Mouse (Mus musculus) testis, adult 2 months (tissue): ENCODE results near the gene Dnaja3. TPM values are rescaled to one million over a fixed set of nuclear protein-coding genes. Genes with fewer than 3 reads are reported as not detected.

Experiments
- H3K27ac ChIP-seq: fragments of 200-500 bp; 2 replicates; pipeline ENCODE4 v1.5.1; 2012; ENCODE audit warnings: low read depth, low read length; ENCODE audit not compliant: control insufficient read depth, insufficient read depth
- H3K27me3 ChIP-seq: fragments of 200-500 bp; 2 replicates; pipeline ENCODE4 v1.6.1; 2012; ENCODE audit warnings: mild to moderate bottlenecking, low read length, moderate library complexity; ENCODE audit not compliant: control insufficient read depth, insufficient read depth
- H3K36me3 ChIP-seq: fragments of 200-500 bp; 2 replicates; pipeline ENCODE4 v1.6.1; 2012; ENCODE audit warnings: mild to moderate bottlenecking, low read length; ENCODE audit not compliant: control insufficient read depth, insufficient read depth
- H3K4me1 ChIP-seq: fragments of 200-500 bp; 2 replicates; pipeline ENCODE4 v1.6.1; 2012; ENCODE audit warnings: low read length; ENCODE audit not compliant: control insufficient read depth, insufficient read depth
- H3K4me3 ChIP-seq: fragments of 200-500 bp; 2 replicates; pipeline ENCODE4 v1.5.1; 2012; ENCODE audit warnings: low read depth, mild to moderate bottlenecking, low read length, moderate library complexity, mixed read lengths; ENCODE audit not compliant: control insufficient read depth
- CTCF ChIP-seq: fragments of 200-500 bp; IDR thresholded peaks from 2 replicates; pipeline ENCODE4 v1.5.1; 2012; ENCODE audit warnings: low read depth, mild to moderate bottlenecking, inconsistent platforms, low read length, moderate library complexity; ENCODE audit not compliant: control insufficient read depth, insufficient read depth, insufficient replicate concordance
- POLR2A ChIP-seq: fragments of 200-500 bp; IDR thresholded peaks from 2 replicates; pipeline ENCODE4 v1.6.1; 2012; ENCODE audit warnings: low read depth, mild to moderate bottlenecking, inconsistent platforms, low read length, moderate library complexity; ENCODE audit not compliant: control insufficient read depth
- polyA plus RNA-seq: library from polyadenylated mRNA; depleted of rRNA; stranded (reverse); fragments of >200 nt; gene quantifications from 2 replicates; pipeline ENCODE4 v1.2.3, GENCODE M21; 2012

Dnaja3 gene
- polyA plus RNA-seq, 1 experiment, result 26.7 TPM

DNA sequence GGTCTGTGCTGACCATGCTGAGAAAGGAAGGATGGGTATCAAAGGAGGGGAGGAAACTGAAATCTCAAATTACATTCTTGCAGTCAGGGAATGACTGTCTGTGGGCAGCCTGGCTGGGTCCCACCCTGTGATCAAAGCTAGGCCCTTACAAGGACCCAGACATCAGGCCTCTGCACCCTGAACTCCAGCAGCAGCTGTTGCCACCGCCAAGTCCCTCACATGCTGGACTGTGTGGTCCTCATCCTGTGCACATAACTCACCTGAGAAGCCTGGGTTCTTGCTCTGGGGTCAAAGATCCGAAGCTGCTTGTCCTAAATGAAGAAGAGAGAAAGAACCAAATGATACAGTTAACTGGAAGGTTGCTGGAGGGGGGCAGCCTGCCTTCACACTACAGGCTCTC is 21.8 kb downstream of the Dnaja3 start:
- TF ChIP-seq CTCF, result no peak
- TF ChIP-seq POLR2A, result no peak
- H3K4me3 ChIP-seq, result no peak overlapping the region
- no peaks in the 10 kb centered on the region for H3K27me3 ChIP-seq
- no peaks in the 10 kb centered on the region for H3K36me3 ChIP-seq
- H3K27ac ChIP-seq, result no peak overlapping the region
- H3K4me1 ChIP-seq, result no peaks in the 10 kb centered on the region

- Histone ChIP-seq H3K27me3 (no peaks in the 10 kb centered on the region), H3K27ac (no peak overlapping the region), H3K36me3 (no peaks in the 10 kb centered on the region), H3K4me3 (no peak overlapping the region), H3K4me1 (no peaks in the 10 kb centered on the region)
- no peak for TF ChIP-seq CTCF
- no peak for TF ChIP-seq POLR2A
Measured at GRCm38 (mm10) chr16:4663806-4664205, 24.0 kb downstream of the Dnaja3 start.

DNA sequence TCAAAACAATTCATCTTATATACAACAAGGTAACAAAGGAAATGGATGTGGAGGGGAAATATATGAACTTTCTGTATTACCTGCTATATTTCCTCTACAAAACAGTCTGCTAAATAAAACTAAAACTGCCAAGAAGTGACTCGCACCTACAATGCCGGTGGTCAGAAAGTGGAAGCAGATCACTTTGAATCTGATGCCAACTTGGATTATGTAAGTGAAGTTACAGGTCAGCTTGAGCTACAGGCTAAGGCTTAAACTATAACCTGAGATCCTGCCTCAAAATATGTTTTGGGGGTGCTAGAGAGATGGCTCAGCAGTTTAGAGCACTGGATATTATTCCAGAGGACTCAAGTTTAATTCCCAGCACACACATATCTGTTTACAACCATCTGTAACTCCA is 25.9 kb downstream of the Dnaja3 start:
- TF ChIP-seq POLR2A (no peak), CTCF (no peak)
- H3K36me3 ChIP-seq, result no peaks in the 10 kb centered on the region
- no peaks in the 10 kb centered on the region for H3K4me1 ChIP-seq
- no peak overlapping the region for H3K4me3 ChIP-seq
- H3K27me3 ChIP-seq, result no peaks in the 10 kb centered on the region
- no peak overlapping the region for H3K27ac ChIP-seq

DNA sequence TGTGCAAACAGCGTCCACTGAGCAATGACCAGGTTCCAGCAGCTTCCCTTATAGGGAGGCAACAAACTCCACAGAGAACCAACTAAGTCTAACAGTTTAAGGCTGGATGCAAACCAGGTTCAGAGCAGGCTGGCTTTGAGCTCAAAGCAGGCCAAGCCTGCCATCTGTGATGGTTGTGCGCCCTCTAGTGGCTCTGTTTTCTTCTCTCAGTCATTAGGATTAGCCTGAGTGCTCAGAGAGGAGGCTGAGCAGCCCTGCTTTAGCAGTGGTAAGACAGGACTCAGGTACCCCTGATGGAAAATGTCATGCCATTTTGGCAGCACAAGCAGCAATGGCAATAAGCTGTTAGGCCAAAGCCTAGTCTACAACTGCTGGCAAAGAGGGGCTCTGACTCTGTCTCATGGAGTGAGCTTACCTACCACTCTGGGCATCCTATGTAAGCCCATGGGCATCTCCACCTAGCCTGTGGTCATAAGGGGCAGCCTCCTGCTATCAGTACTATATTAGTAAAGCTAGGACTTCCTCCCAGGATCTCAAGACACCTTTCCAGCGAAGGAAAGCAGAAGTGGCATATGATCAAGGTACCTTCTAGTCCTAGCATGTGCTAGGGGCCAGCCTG is 27.5 kb downstream of the Dnaja3 start:
- TF ChIP-seq CTCF (peak; percentile 78; the same call in 1 of the 2 replicates), POLR2A (no peak)
- no peaks in the 10 kb centered on the region for H3K27me3 ChIP-seq
- no peaks in the 10 kb centered on the region for H3K36me3 ChIP-seq
- H3K27ac ChIP-seq, result no peak overlapping the region
- H3K4me3 ChIP-seq, result no peak overlapping the region
- no peaks in the 10 kb centered on the region for H3K4me1 ChIP-seq

DNA sequence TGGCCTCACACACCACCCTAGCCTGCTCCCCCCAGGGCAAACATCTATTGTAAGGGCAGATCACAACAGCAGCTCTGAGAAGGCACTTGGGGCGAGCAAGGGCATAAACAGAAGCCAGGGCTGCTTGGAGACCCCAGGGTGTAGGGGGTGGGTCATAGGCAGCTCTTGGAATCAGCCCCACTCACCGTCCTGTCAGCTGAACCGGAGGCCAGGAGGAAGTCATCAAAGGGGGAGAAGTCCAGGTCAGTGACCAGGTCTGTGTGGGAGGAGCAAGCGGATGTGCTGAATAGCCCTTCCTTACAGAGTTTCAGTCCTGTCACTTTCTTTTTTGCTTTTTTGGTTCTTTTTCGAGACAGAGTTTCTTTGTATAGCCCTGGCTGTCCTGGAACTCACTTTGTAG is 30.5 kb downstream of the Dnaja3 start:
- Histone ChIP-seq H3K36me3 (no peaks in the 10 kb centered on the region), H3K4me1 (no peaks in the 10 kb centered on the region), H3K27me3 (no peaks in the 10 kb centered on the region), H3K4me3 (no peak overlapping the region), H3K27ac (no peak overlapping the region)
- TF ChIP-seq CTCF (no peak), POLR2A (no peak)

- TF ChIP-seq CTCF (no peak), POLR2A (no peak)
- Histone ChIP-seq H3K27me3 (no peaks in the 10 kb centered on the region), H3K27ac (no peak overlapping the region), H3K36me3 (no peaks in the 10 kb centered on the region), H3K4me3 (no peak overlapping the region), H3K4me1 (peaks cover 5% of the 10 kb centered on the region)
Measured at GRCm38 (mm10) chr16:4674091-4674490, 34.3 kb downstream of the Dnaja3 start.

- H3K27me3 ChIP-seq, result no peaks in the 10 kb centered on the region
Measured at GRCm38 (mm10) chr16:4676836-4677235, 37.0 kb downstream of the Dnaja3 start.

More at GRCm38 (mm10) chr16:4676836-4677235, 37.0 kb downstream of the Dnaja3 start:
- H3K36me3 ChIP-seq, result no peaks in the 10 kb centered on the region
- H3K4me3 ChIP-seq, result no peak overlapping the region
- TF ChIP-seq POLR2A, result no peak
- no peak for TF ChIP-seq CTCF
- H3K4me1 ChIP-seq, result peaks cover 9% of the 10 kb centered on the region
- H3K27ac ChIP-seq, result no peak overlapping the region
